Mouse (Mus musculus): ENCODE data around the gene Gm13084. TPM values are rescaled to one million over a fixed set of nuclear protein-coding genes. Genes with fewer than 3 reads are reported as not detected.
"Not testable (repeated sequence)": the region's sequence is repeated elsewhere in the genome, so short reads cannot be mapped to it uniquely, and the experiment has no call there.

Gm13084 gene
- total RNA-seq (2021) = not detected
- long read RNA-seq, experiment 1 = 0 reads
- long read RNA-seq, experiment 2 = 0 reads

DNA sequence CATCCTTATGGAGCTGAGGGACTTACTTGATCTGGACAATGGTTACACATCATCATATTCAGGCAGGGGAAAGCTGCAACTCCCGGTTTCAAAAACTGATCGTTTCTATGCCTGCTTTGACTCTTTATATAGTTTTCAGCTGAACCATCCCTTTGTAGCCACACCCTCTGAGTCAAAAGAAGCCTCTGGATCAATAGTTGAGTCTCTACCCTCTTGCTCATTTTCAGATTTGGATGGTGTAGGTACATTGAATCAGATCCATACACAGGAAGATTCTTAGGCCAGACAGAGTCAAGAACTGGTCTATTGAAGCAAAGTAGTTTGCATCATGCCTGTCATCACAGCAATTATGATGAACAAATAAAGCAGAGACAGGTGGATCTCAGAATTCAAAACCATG lies at the start of gene Gm13084:
TSS of gene Gm13084 (minus strand) at position 101 of the 400 bp plus-strand sequence.
- intact Hi-C loops (cut with DNase I) = no loop called here

DNA sequence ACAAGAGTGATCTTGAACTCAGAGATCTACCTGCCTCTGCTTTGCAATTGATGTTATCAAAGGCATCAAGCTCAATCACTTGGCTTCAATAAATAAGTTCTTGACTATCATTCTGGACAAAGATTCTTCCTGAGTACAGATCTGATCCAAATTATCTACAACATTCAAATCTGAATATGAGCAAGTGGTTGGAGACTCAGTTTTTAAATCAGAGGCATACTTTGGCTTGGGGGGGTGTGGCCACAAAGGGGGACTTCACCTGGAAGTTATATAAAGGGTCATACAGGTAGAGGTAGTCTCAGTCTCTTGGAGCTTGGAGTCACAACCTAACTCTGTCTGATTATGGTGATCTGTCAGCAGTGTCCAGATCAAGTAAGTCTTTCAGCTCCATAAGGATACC lies 30.3 kb upstream of the Gm13084 start, which contains the start of gene Gm13103:
TSS of gene Gm13103 (plus strand) at position 301 of the 400 bp plus-strand sequence.
- intact Hi-C loops (cut with DNase I); DNase-seq: not testable (repeated sequence)

More for the DNA sequence above, at the start of gene Gm13084:
- no peak for DNase-seq

DNA sequence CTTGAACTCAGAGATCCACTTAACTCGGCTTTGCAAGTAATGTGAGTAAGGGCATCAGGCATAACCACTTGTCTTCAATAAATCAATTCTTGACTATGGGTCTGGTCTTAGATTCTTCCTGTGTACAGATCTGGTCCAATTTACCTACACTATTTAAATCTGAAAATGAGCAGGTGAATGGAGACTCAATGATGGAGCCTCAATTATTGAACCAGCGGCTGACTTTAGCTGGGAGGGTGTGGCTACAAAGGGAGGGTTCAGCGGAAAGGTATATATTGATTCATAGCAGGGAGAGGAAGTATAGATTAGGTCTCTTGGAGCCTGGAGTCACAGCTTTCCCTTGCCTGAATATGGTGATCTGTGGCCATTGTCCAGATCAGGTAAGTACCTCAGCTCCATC lies 26.8 kb downstream of the Gm13084 start, which contains the start of gene Gm13023:
TSS of gene Gm13023 (plus strand) at position 301 of the 400 bp plus-strand sequence.
- DNase-seq; intact Hi-C loops (cut with DNase I): not testable (repeated sequence)

Other genes with a start within 250 kb of the Gm13084 start
- gene Gm13083, start 201.1 kb downstream of the Gm13084 start, total RNA-seq (2021) = not detected
- not detected for gene Gm13088, start 158.8 kb downstream of the Gm13084 start, total RNA-seq (2021)
- gene Gm13089, start 113.4 kb downstream of the Gm13084 start, total RNA-seq (2021) = not detected
- gene Gm13078, start 96.6 kb downstream of the Gm13084 start, total RNA-seq (2021) = not detected
- not detected for gene Gm13023, start 26.7 kb downstream of the Gm13084 start, total RNA-seq (2021)
- gene Gm13103, start 30.4 kb upstream of the Gm13084 start, total RNA-seq (2021) = not detected
- not detected for gene Pramef6, start 84.3 kb upstream of the Gm13084 start, total RNA-seq (2021)
- gene Pramef25, start 134.9 kb upstream of the Gm13084 start, total RNA-seq (2021) = not detected
- not detected for gene Gm13101, start 150.9 kb upstream of the Gm13084 start, total RNA-seq (2021)
- gene Pramef17, start 178.3 kb upstream of the Gm13084 start, total RNA-seq (2021) = not detected
- not detected for gene Pramel4, start 243.0 kb upstream of the Gm13084 start, total RNA-seq (2021)